15 mouse cellular contexts compared by ENCODE assay signal in the genomic region with DNA sequence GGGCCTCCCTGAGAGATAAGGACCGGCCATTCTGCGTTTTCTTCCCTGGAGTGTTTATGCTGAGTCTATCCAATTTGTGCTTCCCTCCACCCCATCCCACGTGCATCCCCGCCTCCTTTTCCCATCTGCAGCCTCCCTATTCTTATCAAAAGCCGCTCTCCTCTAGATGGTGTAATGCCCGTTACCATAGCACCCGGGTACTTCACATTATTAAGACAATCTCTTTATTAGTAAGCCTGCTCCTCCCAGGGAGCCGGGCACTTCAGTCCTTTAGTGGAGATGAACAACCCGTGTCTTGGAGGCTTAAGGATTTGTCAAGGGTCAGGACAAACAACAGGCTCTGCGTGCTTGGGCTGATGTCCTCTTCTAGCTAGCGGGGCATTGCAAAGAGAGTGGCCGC. TPM values are rescaled to one million over a fixed set of nuclear protein-coding genes. Genes with fewer than 3 reads are reported as not detected.
DNase-seq lines count a peak whose midpoint lies in the region; ATAC-seq lines count a peak whose summit lies in the region.
"Had no signal": no experiment of that assay in that cellular context is flagged by ENCODE, and none has a peak within 500 bp of the region (broad histone marks: within the 10 kb centered on the region; RNA-seq: fewer than 3 reads in every experiment).

No protein-coding gene starts in this region.

- no peak overlapping the region for H3K27ac ChIP-seq in hindbrain, embryonic 11.5 days (ENCODE audit: low read depth, low read length)
- H3K27ac ChIP-seq in midbrain, embryonic 16.5 days (ENCODE audit: low read length) = no peak overlapping the region
- H3K27ac ChIP-seq: liver, embryonic 13.5 days had no signal

- WGBS in hindbrain, embryonic 11.5 days = 46% methylated on average over 12 of the region's 12 CpGs
- 6% methylated on average over 12 of the region's 12 CpGs for WGBS in midbrain, embryonic 16.5 days

- no peak overlapping the region for H3K9ac ChIP-seq in hindbrain, embryonic 11.5 days (ENCODE audit: low read depth, low read length)
- no peak overlapping the region for H3K9ac ChIP-seq in midbrain, embryonic 16.5 days (ENCODE audit: low read depth, low read length)
- H3K9ac ChIP-seq: liver, embryonic 13.5 days had no signal

- H3K36me3 ChIP-seq in hindbrain, embryonic 11.5 days (ENCODE audit: control insufficient read depth, insufficient read depth, low read length) = no peaks in the 10 kb centered on the region
- H3K36me3 ChIP-seq in midbrain, embryonic 16.5 days (ENCODE audit: control insufficient read depth, insufficient read depth, low read length) = no peaks in the 10 kb centered on the region
- H3K36me3 ChIP-seq: liver, embryonic 13.5 days had no signal

- H3K4me3 ChIP-seq in hindbrain, embryonic 11.5 days (ENCODE audit: low read depth, low read length) = no peak overlapping the region
- no peak overlapping the region for H3K4me3 ChIP-seq in midbrain, embryonic 16.5 days (ENCODE audit: low read depth, low read length)
- H3K4me3 ChIP-seq: erythroblast, embryonic 14.5 days; liver, embryonic 13.5 days had no signal

- no peaks in the 10 kb centered on the region for H3K27me3 ChIP-seq in hindbrain, embryonic 11.5 days (ENCODE audit: control insufficient read depth, insufficient read depth, low read length)
- H3K27me3 ChIP-seq in midbrain, embryonic 16.5 days (ENCODE audit: control insufficient read depth, insufficient read depth, low read depth, low read length) = no peaks in the 10 kb centered on the region; the same call in 1 of the 2 replicates
- H3K27me3 ChIP-seq: liver, embryonic 13.5 days had no signal

- no peaks in the 10 kb centered on the region for H3K4me1 ChIP-seq in hindbrain, embryonic 11.5 days (replicated peaks; ENCODE audit: control insufficient read depth, insufficient read depth, low read length)
- H3K4me1 ChIP-seq in midbrain, embryonic 16.5 days (ENCODE audit: control insufficient read depth, insufficient read depth, low read length) = peaks cover 9% of the 10 kb centered on the region
- H3K4me1 ChIP-seq: liver, embryonic 13.5 days had no signal

- ATAC-seq in hindbrain, embryonic 11.5 days (ENCODE audit: low FRiP score) = peak; percentile 72
- ATAC-seq in midbrain, embryonic 16.5 days = peak; percentile 78

- H3K4me2 ChIP-seq in hindbrain, embryonic 11.5 days (replicated peaks; ENCODE audit: low read depth, low read length) = no peak overlapping the region
- H3K4me2 ChIP-seq in midbrain, embryonic 16.5 days (ENCODE audit: low read length) = peak overlapping the region; percentile 40
- H3K4me2 ChIP-seq: liver, embryonic 13.5 days had no signal

- H3K9me3 ChIP-seq in hindbrain, embryonic 11.5 days (ENCODE audit: control insufficient read depth, low read length) = no peaks in the 10 kb centered on the region
- H3K9me3 ChIP-seq in midbrain, embryonic 16.5 days (replicated peaks; ENCODE audit: control insufficient read depth, low read length, poor library complexity, severe bottlenecking) = no peaks in the 10 kb centered on the region
- H3K9me3 ChIP-seq: liver, embryonic 13.5 days had no signal

- peak; percentile 30 for DNase-seq in embryo, embryonic 10 days (ENCODE audit: low spot score)
- DNase-seq in embryo, embryonic 9.5 days (ENCODE audit: extremely low spot score) = no peak
- DNase-seq in embryo, embryonic 10.5 days (ENCODE audit: low spot score) = peak; percentile 60
- no peak for DNase-seq in hindbrain, embryonic 11.5 days (ENCODE audit: low spot score)
- DNase-seq in spleen, postnatal 4 days (ENCODE audit: low spot score in 2 of 2) = no peak
- DNase-seq in testis, postnatal 10 days (ENCODE audit: low spot score) = no peak
- DNase-seq in left cerebral cortex, adult 9 months (ENCODE audit: low spot score in 2 of 2) = no peak
- DNase-seq: cerebellum, postnatal 25 days; gastrocnemius, postnatal 25 days; heart, postnatal 10 days; kidney, adult 8-10 months; liver, embryonic 13.5 days; thymus, postnatal 4 days had no signal

RNA-seq across cellular contexts. Expression of gene Rxrg, which starts 14.3 kb away (rescaled TPM):
- 5.9 and 7.1 TPM in 2 replicates for polyA plus RNA-seq in hindbrain, embryonic 11.5 days (2014; fragmentation: Nextera tagmentation; extraction: Ambion mirVana)
- 8.8 and 10.9 TPM in 2 replicates for polyA plus RNA-seq in midbrain, embryonic 16.5 days (2015; fragmentation: Nextera tagmentation; extraction: Ambion mirVana)
- polyA plus RNA-seq: erythroblast, embryonic 14.5 days had no signal

Comparison
In these comparisons a context has a peak if more than half of its experiments do, and no peak if none do; other contexts are left out.
1. DNase-seq: peak in embryo, embryonic 10 days (single experiment) and embryo, embryonic 10.5 days (single experiment); none in embryo, embryonic 9.5 days (single experiment), hindbrain, embryonic 11.5 days (single experiment), spleen, postnatal 4 days (0 of 2), testis, postnatal 10 days (single experiment) and left cerebral cortex, adult 9 months (0 of 2).